Mouse (Mus musculus): ENCODE data around the gene Sema4f. TPM values are rescaled to one million over a fixed set of nuclear protein-coding genes. Genes with fewer than 3 reads are reported as not detected.

Gene Sema4f
- polyA plus RNA-seq (2012; rRNA removed) = 0.43 and 0.51 TPM in 2 replicates

- WGBS = 6% methylated on average over 44 of the region's 44 CpGs
- DNase-seq (ENCODE audit: low read depth, low spot score) = peak; percentile 8
These were observed at the start of gene Sema4f for GRCm38 (mm10) chr6:82939167-82939912. Sema4f (minus strand) TSS chr6:82939769.

GRCm38 (mm10) chr6:82987411-82987971 is 47.9 kb upstream of the Sema4f start:
- DNase-seq (ENCODE audit: low read depth, low spot score) = no peak
- WGBS = 21% methylated on average over 9 of the region's 9 CpGs

GRCm38 (mm10) chr6:82971031-82971430 is 31.5 kb upstream of the Sema4f start:
- peak; percentile 36 for DNase-seq (ENCODE audit: low read depth, low spot score)
- WGBS = 7% methylated on average over 5 of the region's 5 CpGs

GRCm38 (mm10) chr6:82969249-82970084 is 29.9 kb upstream of the Sema4f start:
- 49% methylated on average over 6 of the region's 6 CpGs for WGBS
- DNase-seq (ENCODE audit: low read depth, low spot score) = no peak

- WGBS = 49% methylated on average over 1 of the region's 1 CpGs
- DNase-seq (ENCODE audit: low read depth, low spot score) = no peak
These were observed 22.1 kb upstream of the Sema4f start for GRCm38 (mm10) chr6:82961664-82962063.

- WGBS = 53% methylated on average over 4 of the region's 4 CpGs
- no peak for DNase-seq (ENCODE audit: low read depth, low spot score)
These were observed 17.1 kb upstream of the Sema4f start for GRCm38 (mm10) chr6:82956553-82957251.

- 84% methylated on average over 14 of the region's 14 CpGs for WGBS
- no peak for DNase-seq (ENCODE audit: low read depth, low spot score)
These were observed 7.1 kb upstream of the Sema4f start, which contains the start of gene M1ap for GRCm38 (mm10) chr6:82946651-82947050. M1ap (plus strand) TSS chr6:82946902.

- WGBS = 46% methylated on average over 6 of the region's 6 CpGs
These were observed 6.2 kb upstream of the Sema4f start for GRCm38 (mm10) chr6:82945750-82946149.

GRCm38 (mm10) chr6:82940765-82941164 is 1.2 kb upstream of the Sema4f start:
- no peak for DNase-seq (ENCODE audit: low read depth, low spot score)
- 72% methylated on average over 3 of the region's 3 CpGs for WGBS

More at GRCm38 (mm10) chr6:82945750-82946149, 6.2 kb upstream of the Sema4f start:
- DNase-seq (ENCODE audit: low read depth, low spot score) = no peak

GRCm38 (mm10) chr6:82934616-82935230 is 4.8 kb downstream of the Sema4f start:
- no peak for DNase-seq (ENCODE audit: low read depth, low spot score)
- 86% methylated on average over 3 of the region's 3 CpGs for WGBS

- no peak for DNase-seq (ENCODE audit: low read depth, low spot score)
These were observed 12.0 kb downstream of the Sema4f start for GRCm38 (mm10) chr6:82927617-82928016.

GRCm38 (mm10) chr6:82926528-82926927 is 13.0 kb downstream of the Sema4f start:
- 77% methylated on average over 7 of the region's 7 CpGs for WGBS
- no peak for DNase-seq (ENCODE audit: low read depth, low spot score)

More at GRCm38 (mm10) chr6:82927617-82928016, 12.0 kb downstream of the Sema4f start:
- 40% methylated on average over 5 of the region's 5 CpGs for WGBS

GRCm38 (mm10) chr6:82926106-82926505 is 13.5 kb downstream of the Sema4f start:
- 72% methylated on average over 10 of the region's 10 CpGs for WGBS
- DNase-seq (ENCODE audit: low read depth, low spot score) = no peak

GRCm38 (mm10) chr6:82925005-82925404 is 14.6 kb downstream of the Sema4f start:
- WGBS = 59% methylated on average over 3 of the region's 3 CpGs
- DNase-seq (ENCODE audit: low read depth, low spot score) = no peak

- DNase-seq (ENCODE audit: low read depth, low spot score) = no peak
- WGBS = 71% methylated on average over 9 of the region's 9 CpGs
These were observed 17.9 kb downstream of the Sema4f start for GRCm38 (mm10) chr6:82921426-82922224.

GRCm38 (mm10) chr6:82919520-82919919 is 20.0 kb downstream of the Sema4f start:
- DNase-seq (ENCODE audit: low read depth, low spot score) = no peak
- 65% methylated on average over 8 of the region's 8 CpGs for WGBS

GRCm38 (mm10) chr6:82918371-82918770 is 21.2 kb downstream of the Sema4f start:
- no peak for DNase-seq (ENCODE audit: low read depth, low spot score)
- 76% methylated on average over 14 of the region's 14 CpGs for WGBS

GRCm38 (mm10) chr6:82917778-82918129 is 21.8 kb downstream of the Sema4f start:
- WGBS = 19% methylated on average over 8 of the region's 8 CpGs
- DNase-seq (ENCODE audit: low read depth, low spot score) = no peak

Measured in large intestine, adult 2 months (tissue).